Comparison of ENCODE assay signal across 7 mouse cellular contexts in the genomic region with DNA sequence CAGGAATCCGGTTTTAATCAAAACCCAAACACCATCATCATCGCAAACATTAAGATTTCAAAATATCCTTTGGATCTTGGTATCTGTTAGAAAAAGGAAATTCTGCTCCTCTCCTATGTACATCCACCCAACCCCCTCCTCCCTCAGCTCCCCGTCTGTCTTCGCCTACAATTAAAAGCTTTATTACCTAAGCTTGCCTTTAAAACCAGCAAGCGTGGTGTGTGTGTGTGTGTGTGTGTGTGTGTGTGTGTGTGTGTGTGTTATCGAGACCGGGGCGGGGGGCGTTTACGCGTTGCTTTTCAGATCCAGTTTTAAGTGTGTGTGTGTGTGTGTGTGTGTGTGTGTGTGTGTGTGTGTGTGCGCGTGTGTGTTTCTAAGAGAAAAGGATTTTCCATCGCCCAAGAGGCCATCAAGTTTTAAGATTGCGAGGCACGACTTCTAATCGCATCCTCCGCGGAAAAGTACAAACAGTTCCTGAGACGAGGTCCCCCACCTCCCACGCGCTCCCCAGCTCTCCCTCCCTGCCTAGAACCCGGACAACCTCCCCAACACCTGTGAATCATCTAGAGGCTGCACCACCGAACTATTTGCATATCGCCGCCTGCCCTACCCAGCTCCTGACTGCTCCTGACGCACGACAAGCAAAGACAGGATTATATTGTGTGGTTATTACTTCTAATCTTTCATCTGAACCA. TPM values are rescaled to one million over a fixed set of nuclear protein-coding genes. Genes with fewer than 3 reads are reported as not detected.
DNase-seq lines count a peak whose midpoint lies in the region; ATAC-seq and TF ChIP-seq lines count a peak whose summit lies in the region.

No protein-coding gene starts in this region.

- TF ChIP-seq EP300 in CH12.LX (IDR thresholded peaks at IDR 0.05; ENCODE audit: low read length) (no peak), ES-Bruce4 (IDR thresholded peaks at IDR 0.05; ENCODE audit: insufficient read depth, low read depth, low read length) (no peak)

- H3K79me2 ChIP-seq in CH12.LX (replicated peaks; ENCODE audit: control insufficient read depth, extremely low read depth, insufficient read depth, poor library complexity, severe bottlenecking) = no peaks in the 10 kb centered on the region

- H3K27me3 ChIP-seq in CH12.LX (replicated peaks) (no peaks in the 10 kb centered on the region), ES-Bruce4 (ENCODE audit: control insufficient read depth, insufficient read depth, low read length, poor library complexity, severe bottlenecking) (no peaks in the 10 kb centered on the region)
- H3K27me3 ChIP-seq in embryonic facial prominence, embryonic 12.5 days = peaks cover 3% of the 10 kb centered on the region; the same call in 1 of the 2 replicates
- H3K27me3 ChIP-seq in intestine, embryonic 15.5 days (replicated peaks) = no peaks in the 10 kb centered on the region; the same call in 1 of the 2 replicates
- H3K27me3 ChIP-seq in midbrain, embryonic 11.5 days (ENCODE audit: control insufficient read depth, insufficient read depth, low read length) = no peaks in the 10 kb centered on the region
- 0 out of 2 replicates have a peak, but pooled peaks cover 2% of the 10 kb centered on the region for H3K27me3 ChIP-seq in stomach, embryonic 16.5 days (ENCODE audit: control insufficient read depth, insufficient read depth, low read length)

- H3K9me3 ChIP-seq in CH12.LX (replicated peaks; ENCODE audit: low read length) (peaks cover 11% of the 10 kb centered on the region), ES-Bruce4 (replicated peaks; ENCODE audit: control insufficient read depth, insufficient read depth, low read length, poor library complexity, severe bottlenecking) (no peaks in the 10 kb centered on the region)
- no peaks in the 10 kb centered on the region for H3K9me3 ChIP-seq in embryonic facial prominence, embryonic 12.5 days
- no peaks in the 10 kb centered on the region for H3K9me3 ChIP-seq in intestine, embryonic 15.5 days
- H3K9me3 ChIP-seq in midbrain, embryonic 11.5 days (ENCODE audit: control insufficient read depth, low read length) = no peaks in the 10 kb centered on the region
- H3K9me3 ChIP-seq in stomach, embryonic 16.5 days (replicated peaks; ENCODE audit: control insufficient read depth, low read length) = no peaks in the 10 kb centered on the region

- H3K27ac ChIP-seq in CH12.LX (ENCODE audit: insufficient read depth, low read depth) (no peak overlapping the region), ES-Bruce4 (ENCODE audit: insufficient read depth, low read length) (no peak overlapping the region)
- no peak overlapping the region for H3K27ac ChIP-seq in embryonic facial prominence, embryonic 12.5 days
- H3K27ac ChIP-seq in intestine, embryonic 15.5 days = no peak overlapping the region
- no peak overlapping the region for H3K27ac ChIP-seq in midbrain, embryonic 11.5 days (ENCODE audit: low read depth, low read length)
- no peak overlapping the region for H3K27ac ChIP-seq in stomach, embryonic 16.5 days (ENCODE audit: low read length)

- no peak overlapping the region for H3K4me2 ChIP-seq in CH12.LX (ENCODE audit: insufficient read depth, low read depth, poor library complexity, severe bottlenecking)
- H3K4me2 ChIP-seq in embryonic facial prominence, embryonic 12.5 days (replicated peaks) = peak overlapping the region; percentile 63
- H3K4me2 ChIP-seq in intestine, embryonic 15.5 days (replicated peaks) = peak overlapping the region; percentile 57
- peak overlapping the region; percentile 52 for H3K4me2 ChIP-seq in midbrain, embryonic 11.5 days
- peak overlapping the region; percentile 47 for H3K4me2 ChIP-seq in stomach, embryonic 16.5 days (ENCODE audit: low read depth, low read length)

- TF ChIP-seq RAD21 in CH12.LX (IDR thresholded peaks at IDR 0.05; ENCODE audit: low read depth, low read length) = no peak

- TF ChIP-seq POLR2A in CH12.LX (IDR thresholded peaks at IDR 0.05; ENCODE audit: low read depth, low read length) (no peak), ES-Bruce4 (IDR thresholded peaks at IDR 0.05; ENCODE audit: insufficient read depth, low read length) (no peak)

- H3K4me1 ChIP-seq in CH12.LX (ENCODE audit: control insufficient read depth in 1 of 2, insufficient read depth in 2 of 2) (peaks cover 0 to 8% of the 10 kb centered on the region in 2 experiments; a peak in 1 of 4 replicates), ES-Bruce4 (ENCODE audit: control insufficient read depth, insufficient read depth, low read length) (no peaks in the 10 kb centered on the region)
- peaks cover 13% of the 10 kb centered on the region for H3K4me1 ChIP-seq in embryonic facial prominence, embryonic 12.5 days
- H3K4me1 ChIP-seq in intestine, embryonic 15.5 days (replicated peaks) = peaks cover 6% of the 10 kb centered on the region
- peaks cover 5% of the 10 kb centered on the region; the same call in 1 of the 2 replicates for H3K4me1 ChIP-seq in midbrain, embryonic 11.5 days (ENCODE audit: control insufficient read depth, insufficient read depth, low read length)
- no peaks in the 10 kb centered on the region for H3K4me1 ChIP-seq in stomach, embryonic 16.5 days (ENCODE audit: control insufficient read depth, insufficient read depth, low read length)

- peak; percentile 51 for DNase-seq in CH12.LX (ENCODE audit: extremely low read depth)
- DNase-seq in midbrain, embryonic 11.5 days (ENCODE audit: low spot score, missing footprints) = peak; percentile 93

- H3K4me3 ChIP-seq in CH12.LX (replicated peaks in 1 of 3; ENCODE audit: low read depth in 2 of 3, low read length in 2 of 3, poor library complexity in 1 of 3) (no peak overlapping the region), ES-Bruce4 (ENCODE audit: low read depth, low read length) (peak overlapping the region; percentile 42)
- H3K4me3 ChIP-seq in embryonic facial prominence, embryonic 12.5 days = peak overlapping the region; percentile 41
- H3K4me3 ChIP-seq in intestine, embryonic 15.5 days (replicated peaks) = peak overlapping the region; percentile 19
- H3K4me3 ChIP-seq in midbrain, embryonic 11.5 days (ENCODE audit: low read depth, low read length) = peak overlapping the region; percentile 58
- peak overlapping the region; percentile 21; the same call in 1 of the 2 replicates for H3K4me3 ChIP-seq in stomach, embryonic 16.5 days (replicated peaks; ENCODE audit: low read length)

- no peaks in the 10 kb centered on the region for H3K36me3 ChIP-seq in CH12.LX (replicated peaks in 1 of 2; ENCODE audit: control insufficient read depth in 1 of 2, insufficient read depth in 1 of 2, low read length in 1 of 2)
- H3K36me3 ChIP-seq in ES-Bruce4 (ENCODE audit: control insufficient read depth, insufficient read depth, low read length, poor library complexity, severe bottlenecking) = no peaks in the 10 kb centered on the region
- no peaks in the 10 kb centered on the region for H3K36me3 ChIP-seq in embryonic facial prominence, embryonic 12.5 days
- no peaks in the 10 kb centered on the region for H3K36me3 ChIP-seq in intestine, embryonic 15.5 days
- H3K36me3 ChIP-seq in midbrain, embryonic 11.5 days (ENCODE audit: control insufficient read depth, insufficient read depth, low read length) = no peaks in the 10 kb centered on the region
- H3K36me3 ChIP-seq in stomach, embryonic 16.5 days (ENCODE audit: control insufficient read depth, insufficient read depth, low read length) = no peaks in the 10 kb centered on the region

- no peak for TF ChIP-seq CTCF in CH12.LX (conservative IDR thresholded peaks at IDR 0.05 in 1 of 2, IDR thresholded peaks at IDR 0.05 in 1 of 2; ENCODE audit: low read depth in 2 of 2, low read length in 2 of 2)
- no peak for TF ChIP-seq CTCF in ES-Bruce4 (IDR thresholded peaks at IDR 0.05; ENCODE audit: low read depth, low read length)

- WGBS in embryonic facial prominence, embryonic 12.5 days = 5% methylated on average over 20 of the region's 28 CpGs
- 4% methylated on average over 28 of the region's 28 CpGs for WGBS in intestine, embryonic 15.5 days
- WGBS in midbrain, embryonic 11.5 days = 3% methylated on average over 28 of the region's 28 CpGs
- WGBS in stomach, embryonic 16.5 days = 4% methylated on average over 28 of the region's 28 CpGs

- in situ Hi-C loops in CH12.LX (cut with MboI; ENCODE audit: low pct_ligation_motif_present, low pct_unique_long_range_greater_than_20kb, low sequenced_read_pairs) = loop anchor here (10.0 kb wide), 1 partner anchor 67 kb away; no protein-coding TSS in a partner anchor

- dilution Hi-C loops in CH12.LX (cut with MboI; ENCODE audit: extremely low pct_ligation_motif_present, extremely low pct_unique_long_range_greater_than_20kb, low sequenced_read_pairs) = no loop called here

- no peak for ATAC-seq in embryonic facial prominence, embryonic 12.5 days (ENCODE audit: insufficient number of reproducible peaks, insufficient read depth, low FRiP score, low TSS enrichment)
- peak; percentile 73 for ATAC-seq in intestine, embryonic 15.5 days
- peak; percentile 20 for ATAC-seq in midbrain, embryonic 11.5 days (ENCODE audit: low FRiP score)
- peak; percentile 56; the same call in 1 of the 2 replicates for ATAC-seq in stomach, embryonic 16.5 days (ENCODE audit: insufficient read depth, low FRiP score)
- no peak for ATAC-seq in erythroid progenitor cell, adult 5-6 weeks (replicated peaks; ENCODE audit: low FRiP score, poor library complexity, severe bottlenecking)

- H3K9ac ChIP-seq in CH12.LX (ENCODE audit: insufficient read depth, low read depth) (no peak overlapping the region), ES-Bruce4 (ENCODE audit: low read depth, poor library complexity, severe bottlenecking) (no peak overlapping the region)
- no peak overlapping the region for H3K9ac ChIP-seq in embryonic facial prominence, embryonic 12.5 days
- no peak overlapping the region for H3K9ac ChIP-seq in intestine, embryonic 15.5 days
- H3K9ac ChIP-seq in midbrain, embryonic 11.5 days (ENCODE audit: low read length) = 0 out of 2 replicates have a peak overlapping the region, but pooled peaks have one; percentile 40
- H3K9ac ChIP-seq in stomach, embryonic 16.5 days (ENCODE audit: low read length) = no peak overlapping the region

TF ChIP-seq in CH12.LX, 34 proteins besides CTCF, POLR2A, EP300 and RAD21:
- TF ChIP-seq PAX5 (IDR thresholded peaks at IDR 0.05; ENCODE audit: low read length) = no peak
- peak; percentile 21; the same call in 1 of the 2 replicates for TF ChIP-seq BHLHE40 (IDR thresholded peaks at IDR 0.05; ENCODE audit: low read depth, low read length)

RNA-seq across cellular contexts. Expression of gene Snap25, which starts 1.4 kb away (rescaled TPM):
- total RNA-seq in CH12.LX (2012; rRNA removed) (not detected in 2 replicates), CH12.LX (2014; rRNA removed) (not detected in 2 replicates)
- polyA plus RNA-seq in CH12.LX (2012; ENCODE audit: insufficient read length, low read depth) (0.11 and 0.35 TPM in 2 replicates), ES-Bruce4 (2011; ENCODE audit: insufficient read depth, insufficient read length, low read depth, missing spikeins) (0.72 and 1.0 TPM in 2 replicates)
- polyA plus RNA-seq in embryonic facial prominence, embryonic 12.5 days (2016; fragmentation: Nextera tagmentation; extraction: Ambion mirVana) = 7.3 and 11.0 TPM in 2 replicates
- 8.0 and 8.7 TPM in 2 replicates for polyA plus RNA-seq in intestine, embryonic 15.5 days (2015; fragmentation: Nextera tagmentation; extraction: Ambion mirVana)
- polyA plus RNA-seq in midbrain, embryonic 11.5 days (2014; fragmentation: Nextera tagmentation; extraction: Ambion mirVana) = 28.3 and 34.9 TPM in 2 replicates
- 11.3 and 12.3 TPM in 2 replicates for polyA plus RNA-seq in stomach, embryonic 16.5 days (2015; fragmentation: Nextera tagmentation; extraction: Ambion mirVana)
- total RNA-seq in erythroid progenitor cell, adult 5-6 weeks (2015; ENCODE audit: low replicate concordance) = not detected in 2 replicates
- total RNA-seq in erythroid progenitor cell, adult 5-6 weeks (2017; ENCODE audit: low replicate concordance) = not detected in 2 replicates

Comparison
In these comparisons a context has a peak if more than half of its experiments do, and no peak if none do; other contexts are left out.
1. H3K4me3 ChIP-seq: peak in ES-Bruce4 (single experiment), embryonic facial prominence, embryonic 12.5 days (single experiment), intestine, embryonic 15.5 days (single experiment), midbrain, embryonic 11.5 days (single experiment) and stomach, embryonic 16.5 days (single experiment); none in CH12.LX (0 of 3).
2. ATAC-seq: peak in intestine, embryonic 15.5 days (single experiment), midbrain, embryonic 11.5 days (single experiment) and stomach, embryonic 16.5 days (single experiment); none in embryonic facial prominence, embryonic 12.5 days (single experiment) and erythroid progenitor cell, adult 5-6 weeks (single experiment).